Mouse (Mus musculus) adrenal gland, postnatal 14 days (tissue): ENCODE data around the gene Psmb3. TPM values are rescaled to one million over a fixed set of nuclear protein-coding genes. Genes with fewer than 3 reads are reported as not detected.

Experiments
- DNase-seq: peaks from one replicate; pipeline ENCODE4 v3.0.0; 2021; ENCODE audit warnings: mixed read lengths
- microRNA-seq, 2 experiments: library from miRNA; unstranded; fragments of <30 nt; microRNA quantifications; one replicate each; pipeline ENCODE4 v1.2.0; 2021
- total RNA-seq: library from RNA; stranded (reverse); gene quantifications from 2 replicates; pipeline ENCODE4 v1.2.3, GENCODE M21; 2021

The Psmb3 gene
- total RNA-seq, 1 experiment from 2014 or later: 216 TPM

DNA sequence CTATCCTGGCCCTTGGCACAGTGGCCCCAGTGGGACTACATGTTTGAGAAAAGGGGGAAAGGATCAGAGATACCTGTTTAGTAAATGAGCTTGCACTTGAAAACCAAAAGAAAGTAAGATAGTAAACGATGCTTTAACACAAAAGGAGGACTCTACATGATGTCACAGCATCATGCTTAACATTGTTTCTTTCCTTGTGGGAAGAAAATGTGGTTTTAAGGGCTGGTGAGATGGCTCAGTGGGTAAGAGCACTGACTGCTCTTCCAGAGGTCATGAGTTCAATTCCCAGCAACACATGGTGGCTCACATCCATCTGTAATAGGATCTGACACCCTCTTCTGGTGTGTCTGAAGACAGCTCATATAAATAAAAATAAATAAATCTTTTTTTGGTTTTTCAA is 54.9 kb downstream of the Psmb3 start:
- no peak for DNase-seq

DNA sequence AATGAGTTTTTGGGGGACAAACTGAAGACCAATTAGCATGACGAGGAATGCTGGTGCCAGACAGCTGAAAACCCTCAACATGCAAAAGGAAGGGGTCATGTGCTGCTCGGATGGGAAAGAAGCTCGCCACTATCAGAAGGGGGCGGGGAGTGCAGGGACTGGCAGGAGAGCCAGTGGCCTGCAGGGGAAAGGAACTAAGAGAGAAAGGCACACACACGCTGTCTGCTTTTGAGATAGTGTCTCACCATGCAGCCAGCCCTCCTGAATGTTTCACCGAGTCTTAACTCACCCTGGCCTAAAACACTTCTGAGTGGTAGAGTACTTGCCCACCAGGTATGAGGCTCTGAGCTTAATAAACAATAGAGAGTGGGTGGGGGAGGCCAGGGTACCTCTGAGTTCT is 55.7 kb downstream of the Psmb3 start:
- DNase-seq: no peak

DNA sequence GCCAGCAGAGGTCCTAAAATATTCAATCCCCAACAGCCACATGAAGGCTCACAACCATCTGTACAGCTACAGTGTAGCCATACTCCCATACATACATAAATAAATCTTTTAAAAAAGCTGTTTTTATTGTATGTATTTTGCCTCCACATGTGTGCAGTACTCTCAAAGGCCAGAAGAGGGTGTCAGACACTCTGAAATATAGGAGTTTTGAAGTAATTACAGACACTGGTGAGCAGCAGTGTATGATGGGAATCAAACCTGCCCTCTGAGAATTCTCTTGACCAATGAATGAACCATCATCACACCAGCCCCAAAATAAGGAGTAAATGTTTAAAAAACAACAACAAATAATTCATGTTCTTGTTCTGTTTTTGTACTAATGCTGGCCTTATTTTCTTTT is 58.4 kb downstream of the Psmb3 start:
- no peak for DNase-seq

Small RNA genes lying within 50 kb of the gene (microRNA-seq; reads per million reads assigned to microRNA genes)
- gene Gm24158 (0.38 to 0.85 reads per million in 2 experiments), gene Mir6927 (0.76 to 0.85 reads per million in 2 experiments), gene Mir8102 (0 to 0.43 reads per million in 2 experiments)

Other genes starting within 250 kb of the Psmb3 start
- gene 4933428G20Rik, start 203.1 kb upstream of the Psmb3 start, total RNA-seq: not detected in 2 replicates
- gene Srcin1, start 127.2 kb upstream of the Psmb3 start, total RNA-seq: 9.2 and 10.1 TPM in 2 replicates
- 6.3 and 6.4 TPM in 2 replicates for gene Epop, start 73.7 kb upstream of the Psmb3 start, total RNA-seq
- gene Mllt6, start 40.0 kb upstream of the Psmb3 start, total RNA-seq: 37.0 and 45.2 TPM in 2 replicates
- 277 and 297 TPM in 2 replicates for gene Cisd3, start 17.6 kb upstream of the Psmb3 start, total RNA-seq
- gene Pcgf2, start 2.9 kb upstream of the Psmb3 start, total RNA-seq: 28.1 and 32.6 TPM in 2 replicates
- 24.8 and 34.7 TPM in 2 replicates for gene Pip4k2b, start 41.3 kb downstream of the Psmb3 start, total RNA-seq
- gene Cwc25, start 63.2 kb downstream of the Psmb3 start, total RNA-seq: 17.6 and 18.7 TPM in 2 replicates
- gene 1700001P01Rik, start 72.5 kb downstream of the Psmb3 start, total RNA-seq: not detected in 2 replicates
- gene Rpl23, start 79.0 kb downstream of the Psmb3 start, total RNA-seq: 809 and 980 TPM in 2 replicates
- 98.2 and 107 TPM in 2 replicates for gene Lasp1, start 95.6 kb downstream of the Psmb3 start, total RNA-seq
- gene B230217C12Rik, start 137.4 kb downstream of the Psmb3 start, total RNA-seq: 2.4 and 3.5 TPM in 2 replicates
- gene Fbxo47, start 180.8 kb downstream of the Psmb3 start, total RNA-seq: 1.0 and 1.2 TPM in 2 replicates